Mouse (Mus musculus) MEL (cell line): Measurements from ENCODE around the gene Ogfod1. TPM values are rescaled to one million over a fixed set of nuclear protein-coding genes. Genes with fewer than 3 reads are reported as not detected.

Source experiments
- DNase-seq: peaks from one replicate; pipeline ENCODE4 v3.0.0; 2011; ENCODE audit warnings: low read depth, low spot score
- H3K27ac ChIP-seq: 2 replicates; pipeline ENCODE4 v1.5.1; 2012; ENCODE audit warnings: low read depth, mild to moderate bottlenecking, control low read depth, low read length, moderate library complexity; ENCODE audit not compliant: control insufficient read depth
- H3K27me3 ChIP-seq, 2 experiments: fragments of 150-350 bp in 1 of 2; sonication (generic) in 1 of 2; 2 replicates each; pipeline ENCODE4 v1.6.1; 2012; ENCODE audit warnings: low read length in 2 of 2, mild to moderate bottlenecking in 2 of 2, improper control_type of control experiment in 1 of 2, moderate library complexity in 1 of 2; ENCODE audit not compliant: insufficient read depth in 2 of 2, control insufficient read depth in 1 of 2
- H3K36me3 ChIP-seq, 2 experiments: 2 replicates each; pipeline ENCODE4 v1.6.1; 2012 to 2014; ENCODE audit warnings: low read length in 2 of 2, improper control_type of control experiment in 1 of 2, inconsistent platforms in 1 of 2, mild to moderate bottlenecking in 1 of 2; ENCODE audit not compliant: insufficient read depth in 2 of 2, control insufficient read depth in 1 of 2
- H3K4me1 ChIP-seq, 2 experiments: fragments of 150-350 bp in 1 of 2; sonication (generic) in 1 of 2; 2 replicates each; pipeline ENCODE4 v1.6.1; 2012; ENCODE audit warnings: low read length in 2 of 2, improper control_type of control experiment in 1 of 2, mild to moderate bottlenecking in 1 of 2; ENCODE audit not compliant: insufficient read depth in 2 of 2, control insufficient read depth in 1 of 2
- H3K4me3 ChIP-seq, 2 experiments: fragments of 150-350 bp in 1 of 2; sonication (generic) in 1 of 2; 2 replicates each; pipeline ENCODE4 v1.5.1; 2012; ENCODE audit warnings: low read depth in 2 of 2, low read length in 2 of 2, mild to moderate bottlenecking in 2 of 2, moderate library complexity in 2 of 2, control low read depth in 1 of 2, improper control_type of control experiment in 1 of 2; ENCODE audit not compliant: control insufficient read depth in 1 of 2, insufficient read depth in 1 of 2
- H3K79me2 ChIP-seq: 2 replicates; pipeline ENCODE4 v1.6.1; 2012; ENCODE audit warnings: mild to moderate bottlenecking, low read length, moderate library complexity; ENCODE audit not compliant: control insufficient read depth, poor library complexity, insufficient read depth
- H3K9ac ChIP-seq: 2 replicates; pipeline ENCODE4 v1.6.1; 2012; ENCODE audit warnings: low read depth, mild to moderate bottlenecking, control low read depth, low read length, moderate library complexity; ENCODE audit not compliant: control insufficient read depth, poor library complexity, severe bottlenecking
- H3K9me3 ChIP-seq: fragments of 150-350 bp; sonication (generic); replicated peaks from 2 replicates; pipeline ENCODE4 v1.6.1; 2012; ENCODE audit warnings: mild to moderate bottlenecking, low read length, improper control_type of control experiment, moderate library complexity; ENCODE audit not compliant: insufficient read depth
- BHLHE40 ChIP-seq: IDR thresholded peaks from 2 replicates; pipeline ENCODE4 v1.6.1; 2012; ENCODE audit warnings: low read depth, mild to moderate bottlenecking, inconsistent platforms, low read length, improper control_type of control experiment, borderline replicate concordance
- CHD2 ChIP-seq: IDR thresholded peaks from 2 replicates; pipeline ENCODE4 v1.6.1; 2011; ENCODE audit warnings: low read length, improper control_type of control experiment
- CTCF ChIP-seq, 3 experiments: IDR thresholded peaks in 2 of 3; conservative IDR thresholded peaks in 1 of 3; 2 replicates each; pipeline ENCODE4 v1.5.1; 2011 to 2012; ENCODE audit warnings: low read length in 3 of 3, low read depth in 2 of 3, mild to moderate bottlenecking in 2 of 3, improper control_type of control experiment in 1 of 3, inconsistent platforms in 1 of 3, mixed read lengths in 1 of 3, moderate library complexity in 1 of 3; ENCODE audit not compliant: control insufficient read depth in 1 of 3, insufficient read depth in 1 of 3, poor library complexity in 1 of 3, severe bottlenecking in 1 of 3
- E2F4 ChIP-seq: IDR thresholded peaks from 2 replicates; pipeline ENCODE4 v1.6.1; 2011; ENCODE audit warnings: low read depth, low read length, improper control_type of control experiment, borderline replicate concordance
- ETS1 ChIP-seq: IDR thresholded peaks from 2 replicates; pipeline ENCODE4 v1.6.1; 2012; ENCODE audit warnings: low read depth, mild to moderate bottlenecking, inconsistent platforms, low read length, improper control_type of control experiment, moderate library complexity
- GABPA ChIP-seq: IDR thresholded peaks from 2 replicates; pipeline ENCODE4 v1.6.1; 2012; ENCODE audit warnings: low read depth, mild to moderate bottlenecking, inconsistent platforms, low read length, improper control_type of control experiment, moderate library complexity
- GATA1 ChIP-seq: IDR thresholded peaks from 2 replicates; pipeline ENCODE4 v1.6.1; 2011; ENCODE audit warnings: low read depth, low read length, improper control_type of control experiment
- MAZ ChIP-seq: IDR thresholded peaks from 2 replicates; pipeline ENCODE4 v1.6.1; 2012; ENCODE audit warnings: low read depth, mild to moderate bottlenecking, inconsistent platforms, low read length, improper control_type of control experiment
- MEF2A ChIP-seq: IDR thresholded peaks from 2 replicates; pipeline ENCODE4 v1.6.1; 2014; ENCODE audit warnings: low read depth, mild to moderate bottlenecking, inconsistent platforms, low read length, improper control_type of control experiment; ENCODE audit not compliant: poor library complexity, insufficient replicate concordance, severe bottlenecking; ENCODE audit errors: extremely low read depth
- MXI1 ChIP-seq: IDR thresholded peaks from 2 replicates; pipeline ENCODE4 v1.6.1; 2011; ENCODE audit warnings: mild to moderate bottlenecking, low read depth, low read length, improper control_type of control experiment
- MYC ChIP-seq: IDR thresholded peaks from 2 replicates; pipeline ENCODE4 v1.6.1; 2011; ENCODE audit warnings: low read depth, mild to moderate bottlenecking, low read length, improper control_type of control experiment, moderate library complexity
- NELFE ChIP-seq: IDR thresholded peaks from 2 replicates; pipeline ENCODE4 v1.6.1; 2011; ENCODE audit warnings: low read depth, low read length, improper control_type of control experiment
- NRF1 ChIP-seq: IDR thresholded peaks from 2 replicates; pipeline ENCODE4 v1.6.1; 2014; ENCODE audit warnings: low read depth, mild to moderate bottlenecking, inconsistent platforms, low read length, improper control_type of control experiment, moderate library complexity; ENCODE audit not compliant: poor library complexity, insufficient read depth, severe bottlenecking
- RCOR1 ChIP-seq: IDR thresholded peaks from 2 replicates; pipeline ENCODE4 v1.6.1; 2012; ENCODE audit warnings: low read depth, mild to moderate bottlenecking, inconsistent platforms, low read length, improper control_type of control experiment
- SIN3A ChIP-seq: IDR thresholded peaks from 2 replicates; pipeline ENCODE4 v1.6.1; 2012; ENCODE audit warnings: low read length, improper control_type of control experiment, inconsistent platforms
- TAL1 ChIP-seq: IDR thresholded peaks from 2 replicates; pipeline ENCODE4 v1.6.1; 2012; ENCODE audit warnings: mild to moderate bottlenecking, inconsistent platforms, low read length, moderate library complexity, mixed read lengths
- TBP ChIP-seq: IDR thresholded peaks from 2 replicates; pipeline ENCODE4 v1.8.0; 2011; ENCODE audit warnings: low read depth, low read length, improper control_type of control experiment
- USF1 ChIP-seq: IDR thresholded peaks from 2 replicates; pipeline ENCODE4 v1.6.1; 2014; ENCODE audit warnings: low read depth, mild to moderate bottlenecking, inconsistent platforms, low read length, improper control_type of control experiment, moderate library complexity
- USF2 ChIP-seq, 2 experiments: IDR thresholded peaks; 2 replicates each; pipeline ENCODE4 v1.6.1; 2011 to 2012; ENCODE audit warnings: improper control_type of control experiment in 2 of 2, low read length in 2 of 2, borderline replicate concordance in 1 of 2, inconsistent platforms in 1 of 2, low read depth in 1 of 2, mild to moderate bottlenecking in 1 of 2; ENCODE audit not compliant: insufficient read depth in 1 of 2
- ZC3H11A ChIP-seq: IDR thresholded peaks from 2 replicates; pipeline ENCODE4 v1.6.1; 2012; ENCODE audit warnings: low read depth, mild to moderate bottlenecking, inconsistent platforms, low read length, improper control_type of control experiment
- ZMIZ1 ChIP-seq: IDR thresholded peaks from 2 replicates; pipeline ENCODE4 v1.6.1; 2012; ENCODE audit warnings: low read depth, mild to moderate bottlenecking, inconsistent platforms, low read length, improper control_type of control experiment, moderate library complexity
- ZNF384 ChIP-seq: IDR thresholded peaks from 2 replicates; pipeline ENCODE4 v1.6.1; 2012; ENCODE audit warnings: low read depth, mild to moderate bottlenecking, inconsistent platforms, low read length, improper control_type of control experiment
- polyA plus RNA-seq, 2 experiments: library from polyadenylated mRNA; stranded (reverse) in 1 of 2; unstranded in 1 of 2; fragments of >175 nt in 1 of 2; fragments of >200 nt in 1 of 2; gene quantifications; 2 replicates each; pipeline versions ENCODE4 v1.2.1 to v1.2.4; 2012; ENCODE audit warnings: low replicate concordance in 2 of 2, low read depth in 1 of 2; ENCODE audit not compliant: insufficient read length in 2 of 2, insufficient read depth in 1 of 2, missing spikeins in 1 of 2
- total RNA-seq: library from RNA; depleted of rRNA; stranded (reverse); fragments of 300-350 nt; gene quantifications from 2 replicates; pipeline ENCODE4 v1.2.3, GENCODE M21; 2012

Ogfod1 gene
- total and polyA plus RNA-seq, 3 experiments = 16.3 to 30.0 TPM; not detected in 1

DNA sequence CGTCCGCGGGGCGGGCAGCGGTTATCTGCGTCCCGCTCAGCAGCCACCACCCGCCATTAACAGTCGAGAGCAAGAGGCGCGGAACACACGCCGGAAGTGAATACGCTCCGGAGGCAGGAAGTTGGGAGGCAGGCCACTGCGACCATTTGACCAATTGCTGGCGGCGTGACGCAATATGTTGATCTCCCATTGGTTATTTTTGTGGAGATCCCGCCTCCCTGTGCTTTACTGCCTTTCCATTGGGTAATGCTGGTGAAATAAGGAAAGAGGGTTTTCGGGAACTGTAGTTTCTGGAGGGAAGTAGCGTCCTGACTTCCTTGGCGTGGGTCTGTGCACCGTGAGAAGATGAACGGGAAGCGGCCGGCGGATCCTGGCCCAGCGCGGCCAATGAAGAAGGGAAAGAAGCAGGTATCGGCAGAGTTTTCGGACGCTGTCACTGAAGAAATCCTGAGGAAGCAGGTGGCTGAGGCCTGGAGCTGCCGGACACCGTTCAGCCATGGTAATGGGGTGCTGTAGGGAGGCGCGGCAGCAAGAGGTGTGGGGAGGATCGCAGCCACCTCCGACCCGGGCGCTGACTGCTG, at the start of gene Ogfod1, which contains the start of gene Nudt21 (continued):
- no peak for TF ChIP-seq USF2 (IDR thresholded peaks at IDR 0.05; ENCODE audit: borderline replicate concordance in 1 of 2, insufficient read depth in 1 of 2, low read depth in 1 of 2, low read length in 2 of 2)
- no peak for TF ChIP-seq ETS1
- TF ChIP-seq CTCF (IDR thresholded peaks at IDR 0.05 in 2 of 3, conservative IDR thresholded peaks at IDR 0.05 in 1 of 3; ENCODE audit: control insufficient read depth in 1 of 3, insufficient read depth in 1 of 3, low read depth in 2 of 3, low read length in 3 of 3, poor library complexity in 1 of 3, severe bottlenecking in 1 of 3) = no peak

DNA sequence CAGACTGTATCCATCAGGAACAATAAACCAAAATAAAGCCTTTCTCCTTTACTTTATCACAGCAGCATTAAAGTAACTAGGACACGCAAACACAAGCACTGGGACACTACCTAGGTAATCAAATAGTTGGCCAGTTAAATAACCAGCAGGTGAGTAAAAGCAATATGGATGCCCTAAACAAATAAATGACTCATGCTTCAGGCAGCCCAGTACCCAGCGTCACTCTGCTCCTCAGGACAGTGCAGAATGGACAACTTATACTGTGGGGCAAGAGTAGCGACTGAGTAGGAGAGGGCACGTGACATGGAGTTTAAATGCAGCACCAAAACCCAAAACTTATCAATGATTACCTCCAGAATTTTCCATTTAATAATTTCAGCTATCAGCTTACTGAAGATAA, 47.3 kb upstream of the Ogfod1 start:
- DNase-seq = no peak
- no peaks in the 10 kb centered on the region for H3K27me3 ChIP-seq
- H3K4me3 ChIP-seq = no peak overlapping the region
- TF ChIP-seq ZMIZ1 (no peak), CTCF (IDR thresholded peaks at IDR 0.05 in 2 of 3, conservative IDR thresholded peaks at IDR 0.05 in 1 of 3; ENCODE audit: control insufficient read depth in 1 of 3, insufficient read depth in 1 of 3, low read depth in 2 of 3, low read length in 3 of 3, poor library complexity in 1 of 3, severe bottlenecking in 1 of 3) (no peak), CHD2 (no peak), NELFE (no peak), NRF1 (no peak), RCOR1 (no peak), BHLHE40 (no peak), TBP (no peak), ZC3H11A (no peak), MAZ (no peak), ZNF384 (no peak), USF1 (no peak), TAL1 (no peak), MXI1 (no peak), SIN3A (no peak), GATA1 (no peak), E2F4 (no peak), GABPA (no peak), MYC (no peak), MEF2A (no peak)
- no peaks in the 10 kb centered on the region for H3K9me3 ChIP-seq
- H3K36me3 ChIP-seq = peaks cover 0 to 28% of the 10 kb centered on the region in 2 experiments; a peak in 2 of 4 replicates
- no peaks in the 10 kb centered on the region for H3K79me2 ChIP-seq
- H3K27ac ChIP-seq = no peak overlapping the region
- no peaks in the 10 kb centered on the region for H3K4me1 ChIP-seq
- H3K9ac ChIP-seq = no peak overlapping the region
